Mouse (Mus musculus) liver, adult 2 months (tissue): ENCODE measurements around the gene Rd3.

ENCODE experiments used
- CTCF ChIP-seq: fragments of 200-500 bp; IDR thresholded peaks from 2 replicates; pipeline ENCODE4 v1.5.1; 2011; ENCODE audit warnings: low read depth, low read length, control low read depth
- POLR2A ChIP-seq: fragments of 200-500 bp; IDR thresholded peaks from 2 replicates; pipeline ENCODE4 v1.6.1; 2011; ENCODE audit warnings: low read length, control low read depth; ENCODE audit not compliant: insufficient read depth; ENCODE audit errors: extremely low read depth

DNA sequence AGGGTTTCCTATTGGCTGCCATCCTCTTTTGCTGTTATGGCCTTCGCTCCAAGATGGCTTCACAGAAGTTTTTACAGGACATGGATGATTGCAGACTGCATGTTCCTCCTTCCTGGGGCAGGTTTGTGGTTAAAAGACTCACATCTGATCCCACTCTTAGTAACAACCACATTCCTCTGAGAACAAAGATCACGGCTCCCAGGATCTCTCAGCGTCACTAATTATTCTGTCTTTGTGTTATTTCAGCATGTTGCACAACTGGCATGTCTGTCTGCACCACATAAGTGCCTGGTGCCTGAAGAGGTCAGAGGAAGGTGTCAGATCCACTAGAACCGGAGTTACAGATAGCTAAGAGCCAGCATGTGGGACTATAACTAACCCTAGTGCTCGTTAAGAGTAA, 7.2 kb upstream of the Rd3 start:
- TF ChIP-seq CTCF, result no peak
- no peak for TF ChIP-seq POLR2A
